Mouse (Mus musculus): ENCODE measurements around the gene Gm20695. TPM values are rescaled to one million over a fixed set of nuclear protein-coding genes. Genes with fewer than 3 reads are reported as not detected.

The Gm20695 gene
- total and polyA plus RNA-seq, 2 experiments from 2014 or later, result 0.93 to 2.8 TPM

DNA sequence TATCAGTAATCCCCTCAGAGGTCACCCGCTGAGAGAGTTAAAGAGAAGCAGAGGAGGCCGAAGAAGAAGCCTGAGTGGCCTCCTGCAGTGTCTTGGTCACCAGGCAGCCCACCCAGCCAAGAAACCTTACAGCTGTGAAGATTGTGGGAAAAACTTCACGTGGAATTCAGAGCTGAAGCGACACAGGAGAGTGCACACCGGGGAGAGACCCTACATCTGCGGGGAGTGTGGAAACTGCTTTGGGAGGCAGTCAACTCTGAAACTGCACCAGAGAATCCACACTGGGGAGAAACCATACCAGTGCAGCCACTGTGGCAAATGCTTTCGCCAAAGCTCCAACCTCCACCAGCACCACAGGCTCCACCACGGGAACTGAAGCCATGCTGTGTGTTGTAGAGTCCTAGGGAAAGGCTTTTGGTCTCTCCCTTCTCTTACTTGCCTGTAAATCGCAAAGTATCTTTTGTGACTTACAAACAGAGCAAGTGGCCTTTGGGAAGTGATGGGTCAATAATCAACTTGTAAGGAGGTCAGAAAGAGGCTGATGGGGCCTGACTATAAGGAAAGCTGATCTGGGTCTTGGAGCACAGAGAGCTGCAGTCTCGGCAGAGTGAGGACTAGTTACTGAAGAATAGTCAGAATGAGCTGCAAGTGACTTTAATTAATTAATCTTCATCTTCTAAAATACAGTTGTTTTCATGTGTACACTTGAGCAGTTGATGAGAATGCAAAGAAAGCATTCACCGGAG, 29.8 kb upstream of the Gm20695 start:
- no peak for DNase-seq (ENCODE audit: low spot score)
- Histone ChIP-seq H3K27me3 (ENCODE audit: insufficient read depth, low read length) (no peaks in the 10 kb centered on the region), H3K27ac (ENCODE audit: low read depth, low read length) (no peak overlapping the region), H3K9me3 (ENCODE audit: low read length) (no peaks in the 10 kb centered on the region), H3K4me3 (ENCODE audit: low read depth, low read length) (no peak overlapping the region), H3K4me2 (ENCODE audit: low read depth, low read length, poor library complexity, severe bottlenecking) (no peak overlapping the region), H3K4me1 (ENCODE audit: insufficient read depth, low read length) (no peaks in the 10 kb centered on the region), H3K36me3 (ENCODE audit: insufficient read depth, low read length) (peaks cover 7% of the 10 kb centered on the region), H3K9ac (replicated peaks; ENCODE audit: low read length, poor library complexity, severe bottlenecking) (no peak overlapping the region)
- TF ChIP-seq CTCF (IDR thresholded peaks at IDR 0.05), result no peak
- WGBS, result 40% methylated on average over 11 of the region's 11 CpGs
- ATAC-seq (ENCODE audit: low FRiP score), result no peak

DNA sequence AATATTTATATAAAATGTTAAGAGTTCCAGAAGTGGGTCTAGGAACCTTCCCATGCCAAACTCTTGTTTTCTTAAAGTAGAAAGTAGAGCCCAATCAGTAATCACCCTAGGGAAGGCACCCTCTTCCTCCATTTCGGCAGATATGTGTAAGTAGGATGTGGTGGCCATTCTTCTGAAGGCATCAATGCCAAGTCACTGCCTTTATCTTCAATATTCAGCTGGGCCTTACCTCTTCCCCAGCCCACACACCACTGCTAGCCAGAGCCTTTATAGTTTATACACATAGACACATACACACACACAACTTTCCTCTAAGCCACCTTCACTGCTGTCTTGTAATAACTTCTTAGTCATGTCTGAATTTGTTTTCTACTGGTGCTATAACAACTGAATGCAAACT, 28.7 kb upstream of the Gm20695 start:
- Histone ChIP-seq H3K27ac (ENCODE audit: low read depth, low read length) (no peak overlapping the region), H3K27me3 (ENCODE audit: insufficient read depth, low read length) (no peaks in the 10 kb centered on the region), H3K9ac (replicated peaks; ENCODE audit: low read length, poor library complexity, severe bottlenecking) (no peak overlapping the region), H3K4me3 (ENCODE audit: low read depth, low read length) (no peak overlapping the region), H3K4me2 (ENCODE audit: low read depth, low read length, poor library complexity, severe bottlenecking) (no peak overlapping the region), H3K4me1 (ENCODE audit: insufficient read depth, low read length) (no peaks in the 10 kb centered on the region), H3K9me3 (ENCODE audit: low read length) (no peaks in the 10 kb centered on the region), H3K36me3 (ENCODE audit: insufficient read depth, low read length) (peaks cover 10% of the 10 kb centered on the region)
- ATAC-seq (ENCODE audit: low FRiP score) (no peak), DNase-seq (ENCODE audit: low spot score) (no peak)
- 86% methylated on average over 1 of the region's 1 CpGs for WGBS
- no peak for TF ChIP-seq CTCF (IDR thresholded peaks at IDR 0.05)

GRCm38 (mm10) chr16:3859254-3859653, 25.2 kb upstream of the Gm20695 start:
- TF ChIP-seq CTCF (IDR thresholded peaks at IDR 0.05), result no peak
- Histone ChIP-seq H3K9ac (replicated peaks; ENCODE audit: low read length, poor library complexity, severe bottlenecking) (no peak overlapping the region), H3K27ac (ENCODE audit: low read depth, low read length) (no peak overlapping the region), H3K36me3 (ENCODE audit: insufficient read depth, low read length) (peaks cover 21% of the 10 kb centered on the region), H3K9me3 (ENCODE audit: low read length) (no peaks in the 10 kb centered on the region), H3K4me1 (ENCODE audit: insufficient read depth, low read length) (no peaks in the 10 kb centered on the region), H3K27me3 (ENCODE audit: insufficient read depth, low read length) (no peaks in the 10 kb centered on the region), H3K4me2 (ENCODE audit: low read depth, low read length, poor library complexity, severe bottlenecking) (no peak overlapping the region), H3K4me3 (ENCODE audit: low read depth, low read length) (no peak overlapping the region)
- 93% methylated on average over 4 of the region's 4 CpGs for WGBS
- ATAC-seq (ENCODE audit: low FRiP score) (no peak), DNase-seq (ENCODE audit: low spot score) (no peak)

- ATAC-seq (ENCODE audit: low FRiP score), result no peak; the same call in 1 of the 2 replicates
- Histone ChIP-seq H3K36me3 (ENCODE audit: insufficient read depth, low read length) (peaks cover 8% of the 10 kb centered on the region; the same call in 1 of the 2 replicates), H3K4me3 (ENCODE audit: low read depth, low read length) (peak overlapping the region; percentile 58), H3K4me1 (ENCODE audit: insufficient read depth, low read length) (peaks cover 4% of the 10 kb centered on the region; the same call in 1 of the 2 replicates), H3K4me2 (ENCODE audit: low read depth, low read length, poor library complexity, severe bottlenecking) (peak overlapping the region; percentile 90), H3K9me3 (ENCODE audit: low read length) (no peaks in the 10 kb centered on the region), H3K27me3 (ENCODE audit: insufficient read depth, low read length) (no peaks in the 10 kb centered on the region), H3K9ac (replicated peaks; ENCODE audit: low read length, poor library complexity, severe bottlenecking) (peak overlapping the region; percentile 66), H3K27ac (ENCODE audit: low read depth, low read length) (0 out of 2 replicates have a peak overlapping the region, but pooled peaks have one; percentile 38)
- TF ChIP-seq CTCF (IDR thresholded peaks at IDR 0.05), result no peak
- WGBS, result under 1% methylated on average over 16 of the region's 16 CpGs
- DNase-seq (ENCODE audit: low spot score), result no peak
Observed at GRCm38 (mm10) chr16:3871815-3872214, 12.6 kb upstream of the Gm20695 start.

- WGBS, result 4% methylated on average over 47 of the region's 47 CpGs
Observed at GRCm38 (mm10) chr16:3872216-3873047, 12.0 kb upstream of the Gm20695 start, which contains the start of gene Naa60. TSS of gene Naa60 (plus strand) at chr16:3872375.

More at GRCm38 (mm10) chr16:3872216-3873047, 12.0 kb upstream of the Gm20695 start, which contains the start of gene Naa60:
- H3K36me3 ChIP-seq (ENCODE audit: insufficient read depth, low read length), result peaks cover 4% of the 10 kb centered on the region; the same call in 1 of the 2 replicates
- peak within 1 kb of the TSS; percentile 66 for H3K9ac ChIP-seq (replicated peaks; ENCODE audit: low read length, poor library complexity, severe bottlenecking)
- DNase-seq (ENCODE audit: low spot score) (peak; percentile 96), ATAC-seq (ENCODE audit: low FRiP score) (peak; percentile 98)
- peak within 1 kb of the TSS; percentile 90 for H3K4me2 ChIP-seq (ENCODE audit: low read depth, low read length, poor library complexity, severe bottlenecking)
- no peaks in the 10 kb centered on the region for H3K9me3 ChIP-seq (ENCODE audit: low read length)
- peaks cover 4% of the 10 kb centered on the region; the same call in 1 of the 2 replicates for H3K4me1 ChIP-seq (ENCODE audit: insufficient read depth, low read length)
- no peak for TF ChIP-seq CTCF (IDR thresholded peaks at IDR 0.05)
- no peaks in the 10 kb centered on the region for H3K27me3 ChIP-seq (ENCODE audit: insufficient read depth, low read length)
- H3K4me3 ChIP-seq (ENCODE audit: low read depth, low read length), result peak within 1 kb of the TSS; percentile 58
- peak within 1 kb of the TSS; percentile 73 for H3K27ac ChIP-seq (ENCODE audit: low read depth, low read length)

All from midbrain, postnatal 0 days (tissue).